Mouse (Mus musculus) MEL (cell line): ENCODE data around the gene Cd300c.

Source experiments
- BHLHE40 ChIP-seq: IDR thresholded peaks from 2 replicates; pipeline ENCODE4 v1.6.1; 2012; ENCODE audit warnings: low read depth, mild to moderate bottlenecking, inconsistent platforms, low read length, improper control_type of control experiment, borderline replicate concordance
- CTCF ChIP-seq, 3 experiments: IDR thresholded peaks in 2 of 3; conservative IDR thresholded peaks in 1 of 3; 2 replicates each; pipeline ENCODE4 v1.5.1; 2011 to 2012; ENCODE audit warnings: low read length in 3 of 3, low read depth in 2 of 3, mild to moderate bottlenecking in 2 of 3, improper control_type of control experiment in 1 of 3, inconsistent platforms in 1 of 3, mixed read lengths in 1 of 3, moderate library complexity in 1 of 3; ENCODE audit not compliant: control insufficient read depth in 1 of 3, insufficient read depth in 1 of 3, poor library complexity in 1 of 3, severe bottlenecking in 1 of 3
- E2F4 ChIP-seq: IDR thresholded peaks from 2 replicates; pipeline ENCODE4 v1.6.1; 2011; ENCODE audit warnings: low read depth, low read length, improper control_type of control experiment, borderline replicate concordance
- ELF1 ChIP-seq: IDR thresholded peaks from 2 replicates; pipeline ENCODE4 v1.6.1; 2014; ENCODE audit warnings: low read depth, mild to moderate bottlenecking, inconsistent platforms, low read length, improper control_type of control experiment, moderate library complexity
- EP300 ChIP-seq, 2 experiments: IDR thresholded peaks; 2 replicates each; pipeline ENCODE4 v1.6.1; 2011; ENCODE audit warnings: improper control_type of control experiment in 2 of 2, low read length in 2 of 2, low read depth in 1 of 2, mild to moderate bottlenecking in 1 of 2
- GATA1 ChIP-seq: IDR thresholded peaks from 2 replicates; pipeline ENCODE4 v1.6.1; 2011; ENCODE audit warnings: low read depth, low read length, improper control_type of control experiment
- MAX ChIP-seq: IDR thresholded peaks from 2 replicates; pipeline ENCODE4 v1.6.1; 2011; ENCODE audit warnings: low read length, improper control_type of control experiment
- TAL1 ChIP-seq: IDR thresholded peaks from 2 replicates; pipeline ENCODE4 v1.6.1; 2012; ENCODE audit warnings: mild to moderate bottlenecking, inconsistent platforms, low read length, moderate library complexity, mixed read lengths
- TCF12 ChIP-seq: IDR thresholded peaks from 2 replicates; pipeline ENCODE4 v1.6.1; 2014; ENCODE audit warnings: low read depth, mild to moderate bottlenecking, inconsistent platforms, low read length, improper control_type of control experiment, moderate library complexity
- ZC3H11A ChIP-seq: IDR thresholded peaks from 2 replicates; pipeline ENCODE4 v1.6.1; 2012; ENCODE audit warnings: low read depth, mild to moderate bottlenecking, inconsistent platforms, low read length, improper control_type of control experiment
- ZMIZ1 ChIP-seq: IDR thresholded peaks from 2 replicates; pipeline ENCODE4 v1.6.1; 2012; ENCODE audit warnings: low read depth, mild to moderate bottlenecking, inconsistent platforms, low read length, improper control_type of control experiment, moderate library complexity
- ZNF384 ChIP-seq: IDR thresholded peaks from 2 replicates; pipeline ENCODE4 v1.6.1; 2012; ENCODE audit warnings: low read depth, mild to moderate bottlenecking, inconsistent platforms, low read length, improper control_type of control experiment

DNA sequence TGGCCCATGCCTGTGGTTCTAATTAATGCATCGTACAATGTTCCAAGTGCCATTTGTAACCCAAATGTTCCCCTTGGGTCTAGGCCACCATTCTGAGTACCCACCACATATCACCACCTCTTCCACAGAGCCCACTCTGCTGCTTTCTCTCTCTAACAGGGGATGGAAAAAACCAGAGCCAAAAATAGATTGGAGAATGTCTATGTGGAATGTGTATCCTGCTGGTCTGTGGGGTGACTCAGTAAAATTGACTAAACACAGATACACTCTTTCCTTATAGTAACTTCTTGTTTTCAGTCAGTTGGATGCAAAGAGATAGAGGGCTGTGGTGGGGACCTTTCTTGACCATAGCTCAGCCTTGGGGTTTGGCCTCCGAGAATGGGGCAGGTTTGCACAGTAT, 39.4 kb downstream of the Cd300c start:
- TF ChIP-seq ELF1 (no peak), ZMIZ1 (no peak), CTCF (IDR thresholded peaks at IDR 0.05 in 2 of 3, conservative IDR thresholded peaks at IDR 0.05 in 1 of 3; ENCODE audit: control insufficient read depth in 1 of 3, insufficient read depth in 1 of 3, low read depth in 2 of 3, low read length in 3 of 3, poor library complexity in 1 of 3, severe bottlenecking in 1 of 3) (no peak), E2F4 (no peak), ZC3H11A (no peak), EP300 (IDR thresholded peaks at IDR 0.05; ENCODE audit: low read depth in 1 of 2, low read length in 2 of 2) (no peak), ZNF384 (no peak), TCF12 (no peak), TAL1 (no peak), GATA1 (no peak), BHLHE40 (no peak), MAX (no peak)
